Mouse (Mus musculus) liver, embryonic 15.5 days (tissue): Measurements from ENCODE around the gene Cyp51. TPM values are rescaled to one million over a fixed set of nuclear protein-coding genes. Genes with fewer than 3 reads are reported as not detected.
"Not testable (repeated sequence)": the region's sequence is repeated elsewhere in the genome, so short reads cannot be mapped to it uniquely, and the experiment has no call there.

ENCODE experiments used
- ATAC-seq: fragments of 200-750 bp; cut with Nextera tagmentation; 2 replicates; pipeline ENCODE4 v1.8.0; 2017; ENCODE audit warnings: moderate number of reproducible peaks, mild to moderate bottlenecking, moderate library complexity; ENCODE audit not compliant: insufficient read depth
- H3K27ac ChIP-seq: fragments of 300-500 bp; sonication (generic); replicated peaks from 2 replicates; pipeline ENCODE4 v1.5.1; 2015; ENCODE audit warnings: mild to moderate bottlenecking, inconsistent platforms
- H3K27me3 ChIP-seq: fragments of 300-500 bp; sonication (generic); 2 replicates; pipeline ENCODE4 v1.6.1; 2015; ENCODE audit warnings: mild to moderate bottlenecking, inconsistent platforms
- H3K36me3 ChIP-seq: fragments of 300-500 bp; sonication (generic); replicated peaks from 2 replicates; pipeline ENCODE4 v1.6.1; 2015; ENCODE audit warnings: moderate library complexity, mild to moderate bottlenecking, inconsistent platforms
- H3K4me1 ChIP-seq: fragments of 300-500 bp; sonication (generic); replicated peaks from 2 replicates; pipeline ENCODE4 v1.6.1; 2015; ENCODE audit warnings: inconsistent platforms
- H3K4me2 ChIP-seq: fragments of 300-500 bp; sonication (generic); 2 replicates; pipeline ENCODE4 v1.6.1; 2015; ENCODE audit warnings: moderate library complexity, mild to moderate bottlenecking, inconsistent platforms
- H3K4me3 ChIP-seq: fragments of 300-500 bp; sonication (generic); replicated peaks from 2 replicates; pipeline ENCODE4 v1.5.1; 2015; ENCODE audit warnings: mild to moderate bottlenecking, inconsistent platforms
- H3K9ac ChIP-seq: fragments of 300-500 bp; sonication (generic); 2 replicates; pipeline ENCODE4 v1.6.1; 2015; ENCODE audit warnings: moderate library complexity, mild to moderate bottlenecking, inconsistent platforms
- H3K9me3 ChIP-seq: fragments of 300-500 bp; sonication (generic); replicated peaks from 2 replicates; pipeline ENCODE4 v1.6.1; 2016; ENCODE audit warnings: inconsistent platforms
- WGBS: fragments of 180-500 bp; shearing (Covaris S2); methylation state at CpG from one replicate; pipeline ENCODE4 v1.1.7; 2015; ENCODE audit warnings: mixed read lengths; ENCODE audit not compliant: insufficient replicate concordance; 5-methylcytosine and 5-hydroxymethylcytosine counted together
- polyA plus RNA-seq: library from polyadenylated mRNA; unstranded; fragments of >200 nt; fragmentation: Nextera tagmentation; extraction: Ambion mirVana; gene quantifications from 2 replicates; pipeline ENCODE4 v1.2.1, GENCODE M21; 2015

The Cyp51 gene
- 53.6 and 57.9 TPM in 2 replicates for polyA plus RNA-seq

- peak within 1 kb of the TSS; percentile 84 for H3K4me3 ChIP-seq
- peak within 1 kb of the TSS; percentile 75 for H3K9ac ChIP-seq
- peaks cover 20% of the 10 kb centered on the region for H3K4me1 ChIP-seq
- peak within 1 kb of the TSS; percentile 81 for H3K27ac ChIP-seq
- H3K27me3 ChIP-seq = no peaks in the 10 kb centered on the region
- ATAC-seq = peak; percentile 97
- under 1% methylated on average over 59 of the region's 59 CpGs for WGBS
- peaks cover 23% of the 10 kb centered on the region for H3K36me3 ChIP-seq
- H3K9me3 ChIP-seq = no peaks in the 10 kb centered on the region
- peak within 1 kb of the TSS; percentile 97 for H3K4me2 ChIP-seq
Measured at GRCm38 (mm10) chr5:4104341-4105040, at the start of gene Cyp51. Gene Cyp51, minus strand, starts transcription at chr5:4104746.

GRCm38 (mm10) chr5:4112570-4113098, 8.1 kb upstream of the Cyp51 start:
- Histone ChIP-seq H3K4me1 (no peaks in the 10 kb centered on the region), H3K4me2 (no peak overlapping the region), H3K27me3 (no peaks in the 10 kb centered on the region), H3K9ac (no peak overlapping the region), H3K4me3 (no peak overlapping the region), H3K36me3 (no peaks in the 10 kb centered on the region), H3K27ac (no peak overlapping the region), H3K9me3 (no peaks in the 10 kb centered on the region)
- no peak for ATAC-seq
- 80% methylated on average over 5 of the region's 5 CpGs for WGBS

GRCm38 (mm10) chr5:4107056-4107455, 2.5 kb upstream of the Cyp51 start:
- ATAC-seq = not testable (repeated sequence)

GRCm38 (mm10) chr5:4105651-4106186, 1.2 kb upstream of the Cyp51 start:
- Histone ChIP-seq H3K36me3 (peaks cover 13% of the 10 kb centered on the region), H3K27ac (no peak overlapping the region), H3K9me3 (no peaks in the 10 kb centered on the region), H3K9ac (no peak overlapping the region), H3K4me1 (peaks cover 20% of the 10 kb centered on the region), H3K4me3 (no peak overlapping the region), H3K4me2 (no peak overlapping the region), H3K27me3 (no peaks in the 10 kb centered on the region)
- no peak for ATAC-seq
- 80% methylated on average over 2 of the region's 2 CpGs for WGBS

More at GRCm38 (mm10) chr5:4107056-4107455, 2.5 kb upstream of the Cyp51 start:
- H3K36me3 ChIP-seq, H3K27ac ChIP-seq, H3K9ac ChIP-seq, H3K9me3 ChIP-seq, H3K4me3 ChIP-seq, H3K27me3 ChIP-seq, H3K4me2 ChIP-seq: not testable (repeated sequence)
- 65% methylated on average over 7 of the region's 7 CpGs for WGBS
- H3K4me1 ChIP-seq = peaks cover 20% of the 10 kb centered on the region

- WGBS = 2% methylated on average over 41 of the region's 41 CpGs
- Histone ChIP-seq H3K9ac (peak overlapping the region; percentile 75), H3K4me2 (peak overlapping the region; percentile 97), H3K36me3 (peaks cover 30% of the 10 kb centered on the region), H3K27ac (peak overlapping the region; percentile 81), H3K4me1 (peaks cover 20% of the 10 kb centered on the region), H3K9me3 (no peaks in the 10 kb centered on the region), H3K27me3 (no peaks in the 10 kb centered on the region), H3K4me3 (peak overlapping the region; percentile 84)
- ATAC-seq = peak; percentile 27
Measured at GRCm38 (mm10) chr5:4103626-4104340, 763 bp downstream of the Cyp51 start.

- Histone ChIP-seq H3K36me3 (peaks cover 30% of the 10 kb centered on the region), H3K9ac (no peak overlapping the region), H3K27ac (no peak overlapping the region), H3K4me1 (peaks cover 20% of the 10 kb centered on the region), H3K4me3 (no peak overlapping the region), H3K27me3 (no peaks in the 10 kb centered on the region), H3K4me2 (no peak overlapping the region), H3K9me3 (no peaks in the 10 kb centered on the region)
- ATAC-seq = no peak
- WGBS = 75% methylated on average over 2 of the region's 2 CpGs
Measured at GRCm38 (mm10) chr5:4101770-4102169, 2.8 kb downstream of the Cyp51 start.

GRCm38 (mm10) chr5:4101031-4101430, 3.5 kb downstream of the Cyp51 start:
- Histone ChIP-seq H3K4me3 (no peak overlapping the region), H3K4me2 (no peak overlapping the region), H3K4me1 (peaks cover 20% of the 10 kb centered on the region), H3K27ac (no peak overlapping the region), H3K9ac (no peak overlapping the region), H3K36me3 (peaks cover 30% of the 10 kb centered on the region), H3K27me3 (no peaks in the 10 kb centered on the region), H3K9me3 (no peaks in the 10 kb centered on the region)
- WGBS = 81% methylated on average over 4 of the region's 4 CpGs
- ATAC-seq = no peak

GRCm38 (mm10) chr5:4094471-4094870, 10.1 kb downstream of the Cyp51 start:
- 81% methylated on average over 5 of the region's 5 CpGs for WGBS
- no peaks in the 10 kb centered on the region for H3K27me3 ChIP-seq
- H3K4me3 ChIP-seq = no peak overlapping the region
- ATAC-seq = no peak
- H3K4me2 ChIP-seq = no peak overlapping the region
- no peaks in the 10 kb centered on the region for H3K4me1 ChIP-seq
- H3K36me3 ChIP-seq = peaks cover 37% of the 10 kb centered on the region
- H3K9ac ChIP-seq = no peak overlapping the region
- no peaks in the 10 kb centered on the region for H3K9me3 ChIP-seq
- no peak overlapping the region for H3K27ac ChIP-seq

GRCm38 (mm10) chr5:4088190-4088589, 16.4 kb downstream of the Cyp51 start:
- H3K4me3 ChIP-seq = no peak overlapping the region
- H3K4me1 ChIP-seq = no peaks in the 10 kb centered on the region; the same call in 1 of the 2 replicates
- H3K27me3 ChIP-seq = no peaks in the 10 kb centered on the region
- WGBS = 82% methylated on average over 5 of the region's 5 CpGs
- H3K36me3 ChIP-seq = peaks cover 39% of the 10 kb centered on the region
- ATAC-seq = no peak
- no peak overlapping the region for H3K4me2 ChIP-seq
- no peak overlapping the region for H3K9ac ChIP-seq
- no peak overlapping the region for H3K27ac ChIP-seq
- no peaks in the 10 kb centered on the region for H3K9me3 ChIP-seq

GRCm38 (mm10) chr5:4086309-4086708, 18.2 kb downstream of the Cyp51 start:
- WGBS = 87% methylated on average over 4 of the region's 4 CpGs
- Histone ChIP-seq H3K4me1 (no peaks in the 10 kb centered on the region; the same call in 1 of the 2 replicates), H3K4me3 (no peak overlapping the region), H3K27ac (no peak overlapping the region), H3K4me2 (no peak overlapping the region), H3K36me3 (peaks cover 41% of the 10 kb centered on the region), H3K27me3 (no peaks in the 10 kb centered on the region), H3K9ac (no peak overlapping the region), H3K9me3 (no peaks in the 10 kb centered on the region)
- no peak for ATAC-seq

GRCm38 (mm10) chr5:4084948-4085347, 19.6 kb downstream of the Cyp51 start:
- Histone ChIP-seq H3K4me3 (no peak overlapping the region), H3K27ac (no peak overlapping the region), H3K36me3 (peaks cover 38% of the 10 kb centered on the region), H3K9me3 (no peaks in the 10 kb centered on the region), H3K27me3 (no peaks in the 10 kb centered on the region), H3K9ac (no peak overlapping the region), H3K4me1 (no peaks in the 10 kb centered on the region; the same call in 1 of the 2 replicates), H3K4me2 (no peak overlapping the region)
- 70% methylated on average over 7 of the region's 7 CpGs for WGBS
- ATAC-seq = no peak
